Mouse (Mus musculus): ENCODE measurements around the gene Gm49388. TPM values are rescaled to one million over a fixed set of nuclear protein-coding genes. Genes with fewer than 3 reads are reported as not detected.

Gene Gm49388
- not detected in 2 replicates for polyA plus RNA-seq (2011; ENCODE audit: insufficient read depth, insufficient read length, low read depth, missing spikeins)

- H3K27ac ChIP-seq (ENCODE audit: insufficient read depth, low read length), result no peak within 1 kb of the TSS
- no peak within 1 kb of the TSS for H3K9ac ChIP-seq (ENCODE audit: low read depth, poor library complexity, severe bottlenecking)
- no peak within 1 kb of the TSS for H3K4me3 ChIP-seq (ENCODE audit: low read depth, low read length)
- H3K4me1 ChIP-seq (ENCODE audit: control insufficient read depth, insufficient read depth, low read length), result no peaks in the 10 kb centered on the region
- no peak for TF ChIP-seq CTCF (IDR thresholded peaks at IDR 0.05; ENCODE audit: low read depth, low read length)
- TF ChIP-seq POLR2A (IDR thresholded peaks at IDR 0.05; ENCODE audit: insufficient read depth, low read length), result no peak
- TF ChIP-seq EP300 (IDR thresholded peaks at IDR 0.05; ENCODE audit: insufficient read depth, low read depth, low read length), result no peak
- no peaks in the 10 kb centered on the region for H3K9me3 ChIP-seq (replicated peaks; ENCODE audit: control insufficient read depth, insufficient read depth, low read length, poor library complexity, severe bottlenecking)
- peaks cover 85% of the 10 kb centered on the region for H3K36me3 ChIP-seq (ENCODE audit: control insufficient read depth, insufficient read depth, low read length, poor library complexity, severe bottlenecking)
- H3K27me3 ChIP-seq (ENCODE audit: control insufficient read depth, insufficient read depth, low read length, poor library complexity, severe bottlenecking), result no peaks in the 10 kb centered on the region
These were observed at the start of gene Gm49388 for GRCm38 (mm10) chr7:127785308-127785707. Gene Gm49388, plus strand, starts transcription at chr7:127785608.

DNA sequence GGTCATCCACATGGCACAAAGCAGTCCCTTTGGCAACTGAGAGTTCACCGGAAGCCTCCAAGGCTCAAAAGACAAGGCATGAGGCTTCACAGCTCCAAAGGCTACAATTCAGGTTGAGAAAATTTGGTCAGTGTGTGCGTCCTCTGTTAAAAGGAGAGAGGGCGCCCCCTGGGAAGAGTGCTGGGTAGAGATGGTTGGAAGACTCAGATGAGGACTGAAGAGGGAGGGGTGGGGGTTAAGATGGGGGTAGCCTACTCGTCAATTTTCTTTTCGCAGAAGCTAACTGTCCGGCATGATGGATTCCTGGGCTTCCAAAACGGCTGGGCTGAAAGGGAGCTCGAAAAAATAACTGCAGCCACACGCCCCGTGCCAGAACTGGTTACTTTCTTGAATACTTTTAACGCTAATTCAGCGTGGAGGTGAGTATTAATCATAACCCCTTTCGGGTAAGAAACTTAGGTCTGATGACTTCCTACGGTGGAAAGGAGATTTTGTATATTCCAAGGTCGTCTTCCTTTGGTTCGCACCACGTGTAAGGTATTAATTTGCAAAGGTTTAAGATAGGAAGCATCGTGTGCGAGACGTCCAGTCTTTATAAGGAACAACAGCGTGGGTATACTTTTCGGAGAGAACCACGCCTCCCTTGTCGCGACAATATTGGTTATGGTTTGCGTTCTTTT, 40.9 kb upstream of the Gm49388 start, which contains the start of gene Fbxl19:
Gene Fbxl19, plus strand, starts transcription at position 178 of the 680 bp plus-strand sequence.
- H3K36me3 ChIP-seq (ENCODE audit: control insufficient read depth, insufficient read depth, low read length, poor library complexity, severe bottlenecking), result 0 out of 2 replicates have a peak, but pooled peaks cover 4% of the 10 kb centered on the region
- H3K27ac ChIP-seq (ENCODE audit: insufficient read depth, low read length), result peak within 1 kb of the TSS; percentile 57
- H3K4me1 ChIP-seq (ENCODE audit: control insufficient read depth, insufficient read depth, low read length), result no peaks in the 10 kb centered on the region
- H3K27me3 ChIP-seq (ENCODE audit: control insufficient read depth, insufficient read depth, low read length, poor library complexity, severe bottlenecking), result no peaks in the 10 kb centered on the region
- peak within 1 kb of the TSS; percentile 86 for H3K4me3 ChIP-seq (ENCODE audit: low read depth, low read length)
- H3K9ac ChIP-seq (ENCODE audit: low read depth, poor library complexity, severe bottlenecking), result peak within 1 kb of the TSS; percentile 97
- no peaks in the 10 kb centered on the region for H3K9me3 ChIP-seq (replicated peaks; ENCODE audit: control insufficient read depth, insufficient read depth, low read length, poor library complexity, severe bottlenecking)
- TF ChIP-seq POLR2A (IDR thresholded peaks at IDR 0.05; ENCODE audit: insufficient read depth, low read length), result no peak
- TF ChIP-seq CTCF (IDR thresholded peaks at IDR 0.05; ENCODE audit: low read depth, low read length), result peak; percentile 50

GRCm38 (mm10) chr7:127745251-127745651, 40.2 kb upstream of the Gm49388 start:
- Histone ChIP-seq H3K4me1 (ENCODE audit: control insufficient read depth, insufficient read depth, low read length) (no peaks in the 10 kb centered on the region), H3K27me3 (ENCODE audit: control insufficient read depth, insufficient read depth, low read length, poor library complexity, severe bottlenecking) (no peaks in the 10 kb centered on the region), H3K36me3 (ENCODE audit: control insufficient read depth, insufficient read depth, low read length, poor library complexity, severe bottlenecking) (0 out of 2 replicates have a peak, but pooled peaks cover 7% of the 10 kb centered on the region), H3K27ac (ENCODE audit: insufficient read depth, low read length) (peak overlapping the region; percentile 51), H3K4me3 (ENCODE audit: low read depth, low read length) (peak overlapping the region; percentile 86), H3K9ac (ENCODE audit: low read depth, poor library complexity, severe bottlenecking) (peak overlapping the region; percentile 97), H3K9me3 (replicated peaks; ENCODE audit: control insufficient read depth, insufficient read depth, low read length, poor library complexity, severe bottlenecking) (no peaks in the 10 kb centered on the region)
- TF ChIP-seq CTCF (IDR thresholded peaks at IDR 0.05; ENCODE audit: low read depth, low read length) (no peak), EP300 (IDR thresholded peaks at IDR 0.05; ENCODE audit: insufficient read depth, low read depth, low read length) (no peak), POLR2A (IDR thresholded peaks at IDR 0.05; ENCODE audit: insufficient read depth, low read length) (peak; percentile 40)

DNA sequence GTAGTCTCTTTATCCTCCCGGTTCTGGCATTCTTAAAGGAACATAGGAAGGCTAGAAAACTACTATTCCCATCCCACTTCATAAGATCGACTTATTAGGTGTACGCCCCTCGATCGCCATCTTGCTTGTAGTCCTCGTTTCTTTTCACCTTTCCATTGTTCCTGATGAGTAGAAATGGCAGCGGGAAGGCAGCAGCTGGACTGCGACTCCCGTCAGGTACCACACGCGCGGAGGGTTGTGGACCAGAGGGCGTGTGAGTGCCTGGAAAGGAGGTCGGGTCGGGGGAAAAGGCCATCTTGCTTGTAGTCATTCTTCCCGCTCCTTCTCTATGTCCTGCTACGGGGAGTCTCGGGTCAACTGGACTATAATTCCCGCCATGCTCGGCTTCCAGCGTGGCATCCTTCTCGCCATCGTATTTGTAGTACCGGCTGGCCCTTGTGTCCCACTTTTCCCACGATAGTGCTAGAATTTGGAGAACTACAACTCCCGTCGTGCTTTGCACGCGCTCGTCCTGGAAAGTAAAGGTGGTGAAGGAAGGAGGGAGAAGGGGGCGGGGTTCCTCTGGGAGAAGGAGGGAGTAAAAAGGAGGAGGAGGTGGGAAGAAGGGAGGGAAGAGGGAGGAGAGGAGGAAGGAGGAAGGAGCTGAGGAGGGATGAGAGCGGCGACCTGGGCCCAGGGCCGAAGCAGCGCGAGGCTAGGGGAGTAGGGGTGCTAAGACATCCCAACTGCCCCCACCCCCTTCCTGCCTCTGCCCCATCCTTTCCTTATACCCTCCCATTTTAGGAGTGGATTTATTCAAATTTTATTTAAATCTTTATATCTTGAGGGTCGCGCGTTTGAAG, 39.5 kb upstream of the Gm49388 start:
- no peaks in the 10 kb centered on the region for H3K9me3 ChIP-seq (replicated peaks; ENCODE audit: control insufficient read depth, insufficient read depth, low read length, poor library complexity, severe bottlenecking)
- no peaks in the 10 kb centered on the region for H3K27me3 ChIP-seq (ENCODE audit: control insufficient read depth, insufficient read depth, low read length, poor library complexity, severe bottlenecking)
- peak overlapping the region; percentile 97 for H3K9ac ChIP-seq (ENCODE audit: low read depth, poor library complexity, severe bottlenecking)
- peak overlapping the region; percentile 86 for H3K4me3 ChIP-seq (ENCODE audit: low read depth, low read length)
- peak overlapping the region; percentile 13 for H3K27ac ChIP-seq (ENCODE audit: insufficient read depth, low read length)
- TF ChIP-seq POLR2A (IDR thresholded peaks at IDR 0.05; ENCODE audit: insufficient read depth, low read length) (peak; percentile 27), CTCF (IDR thresholded peaks at IDR 0.05; ENCODE audit: low read depth, low read length) (no peak), EP300 (IDR thresholded peaks at IDR 0.05; ENCODE audit: insufficient read depth, low read depth, low read length) (no peak)
- H3K4me1 ChIP-seq (ENCODE audit: control insufficient read depth, insufficient read depth, low read length), result no peaks in the 10 kb centered on the region
- H3K36me3 ChIP-seq (ENCODE audit: control insufficient read depth, insufficient read depth, low read length, poor library complexity, severe bottlenecking), result 0 out of 2 replicates have a peak, but pooled peaks cover 10% of the 10 kb centered on the region

- no peaks in the 10 kb centered on the region for H3K9me3 ChIP-seq (replicated peaks; ENCODE audit: control insufficient read depth, insufficient read depth, low read length, poor library complexity, severe bottlenecking)
- H3K36me3 ChIP-seq (ENCODE audit: control insufficient read depth, insufficient read depth, low read length, poor library complexity, severe bottlenecking), result peaks cover 16% of the 10 kb centered on the region; the same call in 1 of the 2 replicates
- H3K4me3 ChIP-seq (ENCODE audit: low read depth, low read length), result peak overlapping the region; percentile 91
- H3K9ac ChIP-seq (ENCODE audit: low read depth, poor library complexity, severe bottlenecking), result peak overlapping the region; percentile 97
- TF ChIP-seq CTCF (IDR thresholded peaks at IDR 0.05; ENCODE audit: low read depth, low read length) (no peak), POLR2A (IDR thresholded peaks at IDR 0.05; ENCODE audit: insufficient read depth, low read length) (peak; percentile 30)
- H3K27ac ChIP-seq (ENCODE audit: insufficient read depth, low read length), result peak overlapping the region; percentile 81
- no peaks in the 10 kb centered on the region for H3K27me3 ChIP-seq (ENCODE audit: control insufficient read depth, insufficient read depth, low read length, poor library complexity, severe bottlenecking)
- peaks cover 2% of the 10 kb centered on the region for H3K4me1 ChIP-seq (ENCODE audit: control insufficient read depth, insufficient read depth, low read length)
These were observed 38.6 kb upstream of the Gm49388 start for GRCm38 (mm10) chr7:127746494-127747491.
